Mouse (Mus musculus) B cell, adult 62 days (primary cell): ENCODE measurements around the gene Kdm5c. TPM values are rescaled to one million over a fixed set of nuclear protein-coding genes. Genes with fewer than 3 reads are reported as not detected.

Source experiments
- total RNA-seq: library from RNA; stranded (reverse); gene quantifications from 4 replicates; pipeline ENCODE4 v1.2.4, GENCODE M21; 2023

The Kdm5c gene
- 93.7 to 99.9 TPM (median 96.8 TPM) in 4 replicates for total RNA-seq

DNA sequence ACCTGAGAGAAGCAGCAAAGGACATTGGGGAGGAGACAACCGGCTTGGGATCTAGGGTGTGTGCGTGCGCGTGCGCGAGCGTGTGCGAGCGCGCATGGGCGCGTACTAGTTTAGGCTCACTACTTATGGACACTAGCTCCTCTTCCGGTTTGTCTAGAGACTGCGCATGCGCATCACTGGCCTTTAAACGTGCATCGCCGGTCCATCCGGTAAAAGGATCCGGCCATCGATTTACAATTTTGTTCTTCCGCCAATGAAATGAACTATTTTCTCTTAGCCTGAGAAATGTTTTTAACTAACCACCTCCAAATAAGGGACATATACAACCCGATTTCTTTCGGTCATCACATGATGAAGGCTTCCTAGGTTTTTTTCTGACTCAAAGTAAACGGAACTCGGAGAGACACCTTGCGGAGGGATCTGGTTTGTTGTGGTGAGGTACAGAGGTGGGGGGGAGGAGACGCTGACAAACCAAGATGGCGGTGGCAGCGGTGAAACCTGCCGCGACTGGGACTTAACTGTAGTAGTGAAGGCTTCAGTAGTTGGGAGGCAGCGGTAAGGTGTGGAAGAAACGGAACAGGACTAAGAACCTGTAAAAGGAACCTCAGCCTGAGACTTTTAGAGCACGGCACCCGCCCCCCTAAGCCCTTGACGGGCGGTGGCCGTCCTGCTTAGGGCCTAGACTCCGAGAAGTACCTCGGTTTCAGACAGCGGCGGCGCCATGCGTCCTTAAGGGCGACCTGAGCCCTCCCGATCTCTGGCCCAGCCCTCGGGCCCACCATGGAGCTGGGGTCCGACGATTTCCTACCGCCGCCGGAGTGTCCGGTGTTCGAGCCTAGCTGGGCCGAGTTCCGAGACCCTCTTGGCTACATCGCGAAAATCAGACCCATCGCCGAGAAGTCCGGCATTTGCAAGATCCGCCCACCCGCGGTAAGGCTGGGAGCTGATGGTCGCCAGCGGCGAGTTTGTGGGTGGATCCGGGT, at the start of gene Kdm5c:
TSS of gene Kdm5c (plus strand) at position 240 of the 983 bp plus-strand sequence.

Other genes starting within 250 kb of the Kdm5c start
- gene Hsd17b10, start 231.2 kb upstream of the Kdm5c start, total RNA-seq: 34.6 to 41.5 TPM (median 37.9 TPM) in 4 replicates
- 0.52 to 2.5 TPM (median 0.64 TPM) in 4 replicates for gene Ribc1, start 216.7 kb upstream of the Kdm5c start, total RNA-seq
- 111 to 120 TPM (median 116 TPM) in 4 replicates for gene Smc1a, start 216.6 kb upstream of the Kdm5c start, total RNA-seq
- gene Iqsec2, start 88.8 kb upstream of the Kdm5c start, total RNA-seq: 0.95 to 3.5 TPM (median 2.1 TPM) in 4 replicates
- gene Kantr, start 94.5 kb downstream of the Kdm5c start, total RNA-seq: 10.9 to 19.0 TPM (median 12.8 TPM) in 4 replicates
- gene Tspyl2, start 109.4 kb downstream of the Kdm5c start, total RNA-seq: 95.8 to 117 TPM (median 99.8 TPM) in 4 replicates
- gene Gpr173, start 135.7 kb downstream of the Kdm5c start, total RNA-seq: not detected in 4 replicates